Mouse (Mus musculus) heart, adult 2 months (tissue): ENCODE measurements around the gene C1ra.

Source experiments
- CTCF ChIP-seq: fragments of 200-600 bp; IDR thresholded peaks from 2 replicates; pipeline ENCODE4 v1.8.1; 2022; ENCODE audit warnings: antibody characterized with exemption, mild to moderate bottlenecking, moderate library complexity
- EP300 ChIP-seq: fragments of 200-500 bp; IDR thresholded peaks from 2 replicates; pipeline ENCODE4 v1.6.1; 2011; ENCODE audit warnings: low read depth, low read length, control low read depth; ENCODE audit not compliant: insufficient read depth

DNA sequence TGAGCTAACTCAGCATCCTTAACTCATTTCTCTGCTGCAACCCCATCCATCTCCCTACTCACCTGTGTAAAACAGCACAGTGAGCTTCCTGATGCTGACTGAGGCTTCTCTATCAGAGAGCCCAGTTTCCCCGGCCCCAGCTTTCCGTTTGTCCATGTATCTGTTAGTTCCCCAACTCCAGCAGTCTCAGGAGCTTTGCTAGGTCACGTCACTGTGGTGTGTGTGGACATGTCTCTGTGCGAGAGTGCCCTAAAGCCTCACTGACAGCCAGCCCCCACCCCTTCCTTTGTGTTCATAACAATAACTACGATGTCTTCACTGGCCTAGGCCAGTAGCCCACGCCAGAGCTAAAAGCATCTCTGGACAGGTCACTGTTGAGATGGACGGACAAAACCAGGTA is 36.0 kb upstream of the C1ra start:
- TF ChIP-seq CTCF (no peak), EP300 (no peak)
